Mouse (Mus musculus) heart, postnatal 25 days (tissue): Measurements from ENCODE around the gene Mark2. TPM values are rescaled to one million over a fixed set of nuclear protein-coding genes. Genes with fewer than 3 reads are reported as not detected.

ENCODE experiments used
- DNase-seq: peaks from one replicate; pipeline ENCODE4 v3.0.0; 2022; ENCODE audit warnings: low spot score
- intact Hi-C: fragments of 180-260 bp; cut with DNase I; formaldehyde crosslinking; loops from one replicate; pipeline ENCODE4 v1.15.1; 2025
- total RNA-seq, 2 experiments: library from RNA; stranded (reverse); gene quantifications; 2 replicates each; pipeline ENCODE4 v1.2.3; 2021

Gene Mark2
- total RNA-seq, 2 experiments from 2014 or later, result 49.4 to 55.3 TPM

DNA sequence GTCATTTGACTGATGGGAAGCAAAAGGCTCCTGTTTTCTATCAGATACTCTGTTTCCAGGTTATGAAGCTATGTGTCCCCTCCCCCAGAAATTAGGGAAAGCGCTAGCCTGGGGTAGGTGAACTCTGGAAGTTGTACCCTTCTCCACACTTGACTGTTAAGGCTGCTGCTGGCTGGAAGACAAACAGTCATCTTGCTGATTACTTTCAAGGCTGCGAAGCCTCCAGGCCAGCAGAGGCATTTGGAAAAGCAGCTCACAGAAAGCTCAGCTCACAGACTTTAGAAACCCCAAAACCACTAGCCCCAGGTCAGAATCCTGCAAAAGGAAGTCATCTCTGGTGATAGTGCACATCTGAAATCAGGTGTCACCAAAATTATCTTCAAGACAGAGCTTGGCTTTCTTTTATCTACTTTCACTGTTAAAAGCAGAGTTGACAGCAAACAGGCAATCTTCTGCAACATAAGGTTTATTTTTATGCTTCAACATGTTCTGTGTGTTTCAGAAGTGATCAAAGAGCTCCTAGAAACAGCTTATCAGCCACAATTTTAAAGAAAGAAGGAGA is 3.8 kb downstream of the Mark2 start:
- intact Hi-C loops, result no loop called here
- DNase-seq, result no peak

GRCm38 (mm10) chr19:7335656-7336055 is 6.0 kb downstream of the Mark2 start:
- intact Hi-C loops, result no loop called here
- DNase-seq, result no peak

DNA sequence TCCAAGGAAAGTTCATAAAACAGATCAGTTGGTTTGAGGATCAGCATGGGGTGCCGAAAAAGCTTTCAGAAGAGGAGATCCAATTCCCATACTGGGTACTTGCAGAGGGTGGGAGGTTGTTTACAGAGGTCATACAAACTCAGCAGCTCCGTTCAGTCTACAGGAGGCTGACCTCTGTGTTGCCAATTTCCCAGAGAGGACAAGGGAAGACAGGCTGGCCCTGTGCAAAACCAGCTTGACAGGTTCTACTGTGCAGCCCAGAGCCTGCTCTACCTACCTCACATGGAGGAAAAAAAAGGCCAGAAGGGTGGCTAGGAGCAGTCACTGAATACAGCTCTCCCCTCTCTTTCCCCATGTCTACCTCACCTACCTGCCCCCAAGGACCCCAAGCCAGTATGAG is 7.6 kb downstream of the Mark2 start:
- intact Hi-C loops, result no loop called here
- DNase-seq, result no peak

DNA sequence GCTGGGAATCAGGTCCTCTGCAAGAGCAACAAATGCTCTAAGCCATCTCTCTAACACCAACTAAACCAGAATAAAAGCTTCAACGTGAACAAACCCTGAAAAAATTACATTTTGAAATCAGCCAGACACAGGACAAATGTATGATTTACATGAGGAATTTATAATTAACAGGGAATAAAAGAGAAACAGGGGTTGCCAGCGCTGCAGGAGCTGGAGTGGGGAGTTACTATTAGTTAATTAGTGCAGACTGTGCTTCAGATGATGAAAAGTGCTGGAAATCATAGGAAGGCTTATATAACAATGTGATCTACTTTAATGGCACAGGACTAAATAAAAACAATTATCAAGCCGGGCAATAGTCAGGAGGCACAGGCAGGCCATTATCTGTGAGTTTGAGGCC is 20.3 kb downstream of the Mark2 start:
- no peak for DNase-seq
- intact Hi-C loops, result no loop called here

GRCm38 (mm10) chr19:7320181-7320580 is 21.5 kb downstream of the Mark2 start:
- no peak for DNase-seq
- intact Hi-C loops, result no loop called here

DNA sequence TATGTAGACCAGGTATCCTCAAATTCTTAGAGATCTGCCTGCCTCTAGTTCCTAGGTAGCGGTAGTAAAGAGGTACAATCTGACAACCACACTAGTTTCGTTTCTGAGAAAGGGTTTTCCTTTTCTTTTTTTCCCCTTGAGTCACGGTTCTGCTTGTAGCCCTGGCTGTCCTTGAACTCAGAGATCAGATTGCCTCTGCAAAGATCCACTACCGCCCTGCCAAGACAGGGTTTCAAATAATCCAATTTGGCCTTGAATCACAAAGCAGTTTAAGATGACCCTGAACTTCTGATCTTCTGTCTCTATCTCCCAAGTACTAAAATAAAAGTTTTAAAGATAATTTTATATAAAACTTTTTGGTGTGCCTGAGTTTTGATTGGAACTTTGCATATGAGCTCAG is 23.9 kb downstream of the Mark2 start:
- no peak for DNase-seq
- intact Hi-C loops, result no loop called here

DNA sequence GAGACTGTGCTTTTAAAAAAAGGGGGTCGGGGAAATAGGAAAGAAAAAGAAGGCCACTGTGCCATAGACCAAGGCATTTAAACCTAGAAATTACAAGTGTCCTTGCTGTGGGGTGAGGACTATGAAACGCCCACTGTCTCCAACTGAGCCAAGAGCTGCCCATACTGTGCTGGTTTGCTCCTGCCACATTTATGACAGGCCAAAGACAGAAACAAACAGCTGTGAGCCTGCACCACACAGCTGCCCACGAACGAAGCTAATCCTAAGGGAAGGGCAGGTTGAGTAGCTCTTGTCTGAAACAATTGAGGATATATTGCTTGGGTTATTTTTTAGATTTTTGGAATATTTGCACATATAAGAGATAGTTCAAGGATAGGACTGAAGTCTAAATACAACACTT is 24.8 kb downstream of the Mark2 start:
- intact Hi-C loops, result no loop called here

DNA sequence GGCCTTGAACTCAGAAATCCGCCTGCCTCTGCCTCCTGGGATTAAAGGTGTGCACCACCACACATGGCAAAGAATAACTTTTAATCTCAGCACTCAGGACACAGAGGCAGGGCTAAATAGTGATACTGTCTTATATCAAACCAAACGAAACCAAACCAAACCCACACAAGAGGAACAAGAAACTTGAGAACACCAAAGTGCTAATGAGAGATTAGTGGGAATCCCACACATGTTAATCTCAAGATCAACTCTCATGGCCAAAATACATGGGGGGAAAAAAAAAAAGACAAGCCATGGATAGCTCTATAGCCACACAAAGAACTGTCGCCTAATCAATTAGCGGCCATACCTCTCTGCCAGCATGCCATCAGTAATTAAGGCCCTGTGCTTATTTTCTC is 26.1 kb downstream of the Mark2 start:
- intact Hi-C loops, result no loop called here
- no peak for DNase-seq

More for the DNA sequence above, 24.8 kb downstream of the Mark2 start:
- DNase-seq, result no peak

- DNase-seq, result no peak
- intact Hi-C loops, result no loop called here
These were observed 26.6 kb downstream of the Mark2 start for GRCm38 (mm10) chr19:7314976-7315586.

GRCm38 (mm10) chr19:7313660-7314059 is 28.0 kb downstream of the Mark2 start:
- intact Hi-C loops, result no loop called here
- no peak for DNase-seq

DNA sequence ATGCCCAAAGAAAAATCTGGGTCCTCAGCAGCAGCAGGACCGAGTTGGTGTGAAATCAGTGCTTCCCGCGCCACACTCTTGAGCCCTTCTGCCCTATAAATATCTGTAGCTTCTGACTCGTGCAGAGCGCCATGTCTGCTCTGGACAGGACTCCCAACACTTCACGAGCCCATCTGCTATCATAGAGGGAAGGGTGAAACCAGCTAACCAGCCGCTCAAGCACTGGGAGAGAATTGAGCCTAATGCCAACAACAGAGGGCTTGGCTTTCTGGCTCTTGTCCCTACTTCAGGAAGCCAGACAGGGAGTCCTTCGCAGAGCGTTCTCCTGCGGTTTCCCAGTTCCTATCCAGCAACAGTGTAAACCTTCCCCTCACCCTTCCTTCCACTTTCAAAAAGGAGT is 30.4 kb downstream of the Mark2 start:
- no peak for DNase-seq
- intact Hi-C loops, result loop anchor here (2.0 kb wide), 1 partner anchor 29 kb away; the partner anchor contains the start of gene Mark2

DNA sequence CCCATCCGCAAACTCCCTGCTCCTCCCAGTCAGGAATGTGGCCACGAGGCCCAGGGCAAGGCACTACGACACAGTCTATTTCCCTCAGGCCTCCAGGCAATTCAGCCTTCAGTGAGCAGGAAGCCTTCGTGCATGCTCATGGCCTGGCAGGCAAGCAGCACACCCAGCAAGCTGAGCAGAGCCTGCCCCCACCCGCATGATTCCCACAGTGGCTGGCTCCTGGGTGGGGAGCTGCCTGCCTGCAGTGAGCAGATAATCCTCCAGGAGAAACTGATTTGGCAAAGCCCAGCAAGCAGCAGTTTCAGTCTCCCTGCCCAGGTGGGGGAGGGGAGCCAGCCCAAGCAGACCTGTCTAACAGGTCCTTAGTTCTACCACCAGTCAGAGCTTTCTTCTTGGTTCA is 31.0 kb downstream of the Mark2 start:
- intact Hi-C loops, result loop anchor here (2.0 kb wide), 1 partner anchor 30 kb away; the partner anchor contains the start of gene Mark2
- no peak for DNase-seq

DNA sequence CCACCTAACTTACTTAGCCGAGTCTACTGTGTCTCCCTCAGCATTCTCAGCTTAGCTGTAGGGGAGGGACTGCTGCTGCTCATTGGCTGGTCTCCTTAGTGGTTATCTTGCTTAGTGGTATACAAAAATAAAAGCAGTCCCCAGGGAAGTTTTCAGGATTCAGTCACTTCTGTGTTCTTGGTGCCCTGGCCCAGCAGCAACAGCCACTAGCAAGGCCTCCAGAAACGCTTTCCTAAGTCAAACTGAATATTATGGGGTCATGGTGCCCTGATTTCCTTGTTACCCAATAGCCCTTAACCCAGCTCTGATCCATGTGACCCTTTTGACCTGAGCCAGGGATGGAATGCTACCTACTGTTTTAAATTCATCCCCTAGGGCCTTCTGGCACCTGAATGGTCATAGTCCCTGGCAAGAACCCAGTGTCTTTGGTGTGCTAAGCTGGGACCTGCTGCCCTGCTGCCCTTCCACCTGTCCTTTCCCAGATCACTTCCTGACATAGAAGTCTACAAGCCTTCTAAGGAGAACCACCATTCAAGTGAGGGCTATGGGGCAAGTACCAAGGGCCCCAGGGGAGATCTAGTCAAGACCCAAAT is 31.8 kb downstream of the Mark2 start:
- DNase-seq, result no peak
- intact Hi-C loops, result loop anchor here (2.0 kb wide), 1 partner anchor 31 kb away; the partner anchor contains the start of gene Mark2

DNA sequence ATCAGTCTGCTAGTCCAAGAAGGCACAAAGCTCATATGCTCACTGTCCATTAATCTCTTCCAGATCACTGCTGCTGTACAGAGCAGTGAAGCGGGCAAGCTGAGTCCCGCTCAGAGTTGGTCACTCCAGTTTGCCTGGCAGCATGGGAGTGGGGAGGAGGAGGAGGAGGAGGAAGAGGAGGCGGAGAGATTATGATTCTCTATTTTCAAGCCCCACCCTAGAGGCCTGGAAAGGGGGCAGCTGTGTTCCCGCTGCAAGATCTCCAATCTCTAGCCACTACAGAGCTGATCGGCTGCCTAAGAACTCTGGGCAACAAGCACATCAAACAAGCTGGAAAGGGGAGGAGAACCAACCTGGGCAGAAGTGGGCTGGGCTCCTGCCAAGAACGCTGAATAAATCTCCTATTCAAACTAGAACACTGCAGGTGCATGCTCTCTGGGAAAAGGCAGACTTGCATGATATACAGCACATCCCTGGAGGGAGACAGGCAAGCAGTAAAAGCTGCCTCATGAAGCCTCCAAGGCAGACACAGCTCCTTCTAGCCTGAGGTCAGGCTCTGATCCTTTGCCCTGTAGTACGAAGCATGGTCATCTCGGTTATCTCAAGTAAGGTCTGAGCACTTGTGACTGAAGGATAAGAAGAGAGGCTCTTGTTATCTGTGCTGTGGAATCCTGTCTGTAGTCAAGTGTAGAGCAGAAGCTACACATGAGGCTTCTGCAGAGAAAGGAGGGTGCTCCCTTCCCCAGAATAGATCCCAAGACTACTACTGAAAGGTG is 33.5 kb downstream of the Mark2 start:
- DNase-seq, result no peak
- intact Hi-C loops, result no loop called here

DNA sequence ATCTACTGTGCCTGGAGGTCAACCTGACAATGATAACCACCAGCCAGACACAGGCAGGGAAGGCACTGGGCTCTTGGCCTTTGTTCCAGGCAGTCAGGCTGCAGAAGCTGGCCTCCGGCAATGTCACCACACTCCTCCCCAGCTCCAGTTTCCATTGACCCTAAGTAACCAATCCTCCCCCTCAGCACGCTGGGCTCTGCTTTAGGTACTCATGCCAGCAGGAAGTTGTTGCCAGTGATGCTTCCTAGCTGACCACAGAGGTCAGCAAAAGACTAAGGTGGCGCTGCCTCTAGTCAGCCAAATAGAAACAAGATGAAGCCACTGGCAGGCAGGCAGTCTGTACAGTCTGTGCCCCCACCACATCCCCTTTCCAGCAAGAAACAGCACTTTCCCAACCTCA is 34.7 kb downstream of the Mark2 start:
- intact Hi-C loops, result no loop called here
- no peak for DNase-seq

- intact Hi-C loops, result no loop called here
- DNase-seq, result no peak
These were observed 36.0 kb downstream of the Mark2 start for GRCm38 (mm10) chr19:7305380-7306310.

DNA sequence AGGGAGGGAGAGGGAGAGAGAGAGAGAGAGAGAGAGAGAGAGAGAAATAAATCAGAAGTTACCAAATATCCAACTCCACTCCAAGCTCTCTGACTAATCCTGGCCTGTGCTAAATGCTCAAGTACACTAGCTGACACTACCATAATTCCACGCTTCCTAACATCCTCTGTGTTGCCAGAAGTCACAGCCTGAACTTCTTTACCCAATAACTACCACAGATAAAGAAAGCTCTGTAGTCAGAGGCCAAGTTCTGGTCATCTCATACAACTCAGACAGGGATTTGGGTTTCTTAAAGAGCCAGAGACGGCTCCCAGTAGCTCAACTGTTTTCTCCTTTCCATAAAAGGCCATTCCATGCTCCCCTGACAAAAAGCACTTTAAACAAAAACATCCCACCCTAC is 36.9 kb downstream of the Mark2 start:
- intact Hi-C loops, result no loop called here
- DNase-seq, result peak; percentile 20

- no peak for DNase-seq
- intact Hi-C loops, result no loop called here
These were observed 37.9 kb downstream of the Mark2 start for GRCm38 (mm10) chr19:7303796-7304195.

DNA sequence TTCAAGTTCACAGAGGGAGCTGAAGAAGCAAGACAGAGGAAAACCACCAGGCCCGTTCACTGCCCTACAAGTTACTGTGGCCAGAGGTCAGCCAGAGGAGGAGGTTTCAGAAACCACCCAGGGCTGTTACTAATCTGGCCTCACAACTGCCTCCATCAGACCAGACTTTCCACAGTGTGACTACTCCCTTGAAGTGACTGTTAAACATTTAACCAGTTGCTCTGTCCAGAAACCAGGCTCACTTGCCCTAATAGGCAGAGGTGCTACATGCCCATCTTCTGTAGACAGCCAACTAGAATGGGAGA is 39.2 kb downstream of the Mark2 start:
- no peak for DNase-seq
- intact Hi-C loops, result no loop called here
